Mouse (Mus musculus): ENCODE measurements around the gene Olfr771.
"Not testable (repeated sequence)": the region's sequence is repeated elsewhere in the genome, so short reads cannot be mapped to it uniquely, and the experiment has no call there.

Olfr771 gene

GRCm38 (mm10) chr10:129164651-129165050 is at the start of gene Olfr771:
Gene Olfr771, minus strand, starts transcription at chr10:129164751.
- in situ Hi-C loops (cut with MboI, MseI), result no loop called here

- in situ Hi-C loops (cut with MboI, MseI), result not testable (repeated sequence)
Observed at GRCm38 (mm10) chr10:129187319-129187718, 22.8 kb upstream of the Olfr771 start, which contains the start of gene Olfr773. Gene Olfr773, minus strand, starts transcription at chr10:129187419.

- in situ Hi-C loops (cut with MboI, MseI), result not testable (repeated sequence)
Observed at GRCm38 (mm10) chr10:129177821-129178220, 13.3 kb upstream of the Olfr771 start, which contains the start of gene Olfr772. Gene Olfr772, minus strand, starts transcription at chr10:129177921.

- in situ Hi-C loops (cut with MboI, MseI), result no loop called here
Observed at GRCm38 (mm10) chr10:129138898-129139297, 25.7 kb downstream of the Olfr771 start, which contains the start of gene Olfr770. Gene Olfr770, minus strand, starts transcription at chr10:129138998.

GRCm38 (mm10) chr10:129117761-129118160 is 46.8 kb downstream of the Olfr771 start, which contains the start of gene Olfr769:
Gene Olfr769, minus strand, starts transcription at chr10:129117861.
- in situ Hi-C loops (cut with MboI, MseI), result no loop called here

- in situ Hi-C loops (cut with MboI, MseI), result no loop called here
Observed at GRCm38 (mm10) chr10:129115146-129115545, 49.4 kb downstream of the Olfr771 start.
